Mouse (Mus musculus) spleen, adult 2 months (tissue): ENCODE results near the gene Gnai1.

Experiments
- CTCF ChIP-seq: fragments of 200-500 bp; IDR thresholded peaks from 2 replicates; pipeline ENCODE4 v1.5.1; 2011; ENCODE audit warnings: mild to moderate bottlenecking, inconsistent platforms; ENCODE audit not compliant: insufficient read depth, insufficient read length, insufficient replicate concordance; ENCODE audit errors: extremely low read depth
- POLR2A ChIP-seq: fragments of 200-500 bp; IDR thresholded peaks from 2 replicates; pipeline ENCODE4 v1.6.1; 2011; ENCODE audit warnings: low read depth, low read length, inconsistent platforms

- no peak for TF ChIP-seq POLR2A
- no peak for TF ChIP-seq CTCF
Measured at GRCm38 (mm10) chr5:18359376-18360280, 527 bp downstream of the Gnai1 start.
